Mouse (Mus musculus) heart, postnatal 0 days (tissue): ENCODE measurements around the gene Adat1.

ENCODE experiments used
- CTCF ChIP-seq: IDR thresholded peaks from 2 replicates; pipeline ENCODE4 v1.5.1; 2016; ENCODE audit warnings: antibody characterized with exemption, control low read depth, low read depth
- EP300 ChIP-seq: IDR thresholded peaks from 2 replicates; pipeline ENCODE4 v1.6.1; 2016; ENCODE audit warnings: antibody characterized with exemption, low read depth

- TF ChIP-seq CTCF (no peak), EP300 (no peak)
Observed at GRCm38 (mm10) chr8:112014936-112015335, 22.8 kb upstream of the Adat1 start, which contains the start of gene Gm6793.
